Mouse (Mus musculus) embryonic facial prominence, embryonic 15.5 days (tissue): ENCODE results near the gene Gm14418. TPM values are rescaled to one million over a fixed set of nuclear protein-coding genes. Genes with fewer than 3 reads are reported as not detected.
"Not testable (repeated sequence)": the region's sequence is repeated elsewhere in the genome, so short reads cannot be mapped to it uniquely, and the experiment has no call there.

Experiments
- ATAC-seq: fragments of 200-750 bp; cut with Nextera tagmentation; 2 replicates; pipeline ENCODE4 v1.8.0; 2017; ENCODE audit warnings: low read depth, moderate TSS enrichment; ENCODE audit not compliant: insufficient number of reproducible peaks, low FRiP score, low TSS enrichment
- H3K27ac ChIP-seq: fragments of 300-500 bp; sonication (generic); replicated peaks from 2 replicates; pipeline ENCODE4 v1.5.1; 2015; ENCODE audit warnings: mild to moderate bottlenecking, inconsistent platforms
- H3K27me3 ChIP-seq: fragments of 300-500 bp; sonication (generic); 2 replicates; pipeline ENCODE4 v1.6.1; 2015; ENCODE audit warnings: inconsistent platforms
- H3K36me3 ChIP-seq: fragments of 300-500 bp; sonication (generic); 2 replicates; pipeline ENCODE4 v1.6.1; 2015; ENCODE audit warnings: mild to moderate bottlenecking, inconsistent platforms
- H3K4me1 ChIP-seq: fragments of 300-500 bp; sonication (generic); 2 replicates; pipeline ENCODE4 v1.6.1; 2015; ENCODE audit warnings: inconsistent platforms
- H3K4me2 ChIP-seq: fragments of 300-500 bp; sonication (generic); replicated peaks from 2 replicates; pipeline ENCODE4 v1.6.1; 2015; ENCODE audit warnings: mild to moderate bottlenecking, inconsistent platforms
- H3K4me3 ChIP-seq: fragments of 300-500 bp; sonication (generic); replicated peaks from 2 replicates; pipeline ENCODE4 v1.5.1; 2015; ENCODE audit warnings: mild to moderate bottlenecking, inconsistent platforms
- H3K9ac ChIP-seq: fragments of 300-500 bp; sonication (generic); 2 replicates; pipeline ENCODE4 v1.6.1; 2015; ENCODE audit warnings: inconsistent platforms
- H3K9me3 ChIP-seq: fragments of 300-500 bp; sonication (generic); replicated peaks from 2 replicates; pipeline ENCODE4 v1.6.1; 2016; ENCODE audit warnings: inconsistent platforms
- WGBS: fragments of 180-500 bp; shearing (Covaris S2); methylation state at CpG from one replicate; pipeline ENCODE4 v1.1.7; 2015; 5-methylcytosine and 5-hydroxymethylcytosine counted together
- polyA plus RNA-seq: library from polyadenylated mRNA; unstranded; fragments of >200 nt; fragmentation: Nextera tagmentation; extraction: Ambion mirVana; gene quantifications from 2 replicates; pipeline ENCODE4 v1.2.1, GENCODE M21; 2015

The Gm14418 gene
- polyA plus RNA-seq = 7.3 and 8.7 TPM in 2 replicates

DNA sequence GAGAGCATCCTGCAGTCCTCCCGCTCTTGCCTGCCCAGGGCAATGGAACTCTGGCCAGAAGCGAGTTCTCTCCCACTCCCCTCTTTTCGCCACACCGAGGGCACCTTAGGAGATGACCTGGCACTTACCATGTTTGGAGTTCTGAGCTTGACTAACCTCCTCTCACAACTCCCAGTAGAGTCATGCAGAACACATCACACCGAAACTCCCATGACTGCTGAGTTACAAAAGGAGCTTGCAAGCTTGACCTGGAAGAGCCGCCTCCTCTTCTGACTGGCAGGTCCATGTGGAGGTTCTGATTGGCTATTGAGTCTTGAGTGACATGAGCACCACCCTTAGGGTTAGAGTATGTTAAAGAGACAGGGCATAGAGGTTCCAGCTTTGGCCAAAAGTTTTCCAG is at the start of gene Gm14418:
Gene Gm14418 (minus strand): TSS at position 225 of the 400 bp plus-strand sequence.
- H3K9me3 ChIP-seq, H3K4me2 ChIP-seq, ATAC-seq, H3K27me3 ChIP-seq, H3K9ac ChIP-seq, H3K27ac ChIP-seq, H3K4me1 ChIP-seq, H3K36me3 ChIP-seq: not testable (repeated sequence)
- peak within 1 kb of the TSS; percentile 32 for H3K4me3 ChIP-seq
- 33% methylated on average over 6 of the region's 6 CpGs for WGBS

Other genes with a start within 250 kb of the Gm14418 start
- 22.7 and 27.0 TPM in 2 replicates for gene Gm14410, start 191.9 kb downstream of the Gm14418 start, polyA plus RNA-seq
- gene Gm14409, start 131.3 kb downstream of the Gm14418 start, polyA plus RNA-seq = not detected in 2 replicates
- 0.17 and 0.51 TPM in 2 replicates for gene Gm14412, start 74.0 kb downstream of the Gm14418 start, polyA plus RNA-seq
- 11.1 and 11.8 TPM in 2 replicates for gene Zfp970, start 66.4 kb upstream of the Gm14418 start, polyA plus RNA-seq
- 4.9 and 5.3 TPM in 2 replicates for gene Gm14403, start 99.9 kb upstream of the Gm14418 start, polyA plus RNA-seq
- gene Gm14406, start 179.9 kb upstream of the Gm14418 start, polyA plus RNA-seq = not detected in 2 replicates